Mouse (Mus musculus) G1E (cell line): ENCODE results near the gene Zar1l. TPM values are rescaled to one million over a fixed set of nuclear protein-coding genes. Genes with fewer than 3 reads are reported as not detected.

Experiments
- ATAC-seq: 2 replicates; pipeline ENCODE4 v1.8.0; 2016; ENCODE audit warnings: mild to moderate bottlenecking; ENCODE audit not compliant: insufficient number of reproducible peaks, poor library complexity, low FRiP score, severe bottlenecking; ENCODE audit errors: extremely low read depth
- DNase-seq: peaks from one replicate; pipeline ENCODE4 v3.0.0; 2012; ENCODE audit warnings: low spot score
- H3K27me3 ChIP-seq: 2 replicates; pipeline ENCODE4 v1.6.1; 2012; ENCODE audit warnings: mild to moderate bottlenecking, low read length, inconsistent platforms; ENCODE audit not compliant: insufficient read depth
- H3K36me3 ChIP-seq: replicated peaks from 2 replicates; pipeline ENCODE3; 2012; ENCODE audit warnings: mild to moderate bottlenecking, inconsistent platforms
- H3K4me1 ChIP-seq: 2 replicates; pipeline ENCODE4 v1.6.1; 2012; ENCODE audit warnings: low read depth, low read length, inconsistent platforms, mixed read lengths; ENCODE audit not compliant: insufficient read depth
- H3K4me3 ChIP-seq: 2 replicates; pipeline ENCODE4 v1.5.1; 2012; ENCODE audit warnings: low read depth, mild to moderate bottlenecking, inconsistent platforms, low read length, moderate library complexity, mixed read lengths
- H3K9me3 ChIP-seq: replicated peaks from 2 replicates; pipeline ENCODE4 v1.6.1; 2012; ENCODE audit warnings: inconsistent platforms
- CTCF ChIP-seq: IDR thresholded peaks from 2 replicates; pipeline ENCODE4 v1.5.1; 2012; ENCODE audit warnings: low read depth, low read length, inconsistent platforms, mixed read lengths
- GATA1 ChIP-seq: IDR thresholded peaks from 2 replicates; pipeline ENCODE4 v1.6.1; 2012; ENCODE audit warnings: borderline replicate concordance, low read length, inconsistent platforms, mixed read lengths
- GATA2 ChIP-seq: IDR thresholded peaks from 2 replicates; pipeline ENCODE4 v1.6.1; 2012; ENCODE audit warnings: low read depth, low read length, inconsistent platforms, borderline replicate concordance
- POLR2AphosphoS5 ChIP-seq: IDR thresholded peaks from 2 replicates; pipeline ENCODE4 v1.6.1; 2012; ENCODE audit warnings: low read depth, low read length, inconsistent platforms; ENCODE audit not compliant: insufficient replicate concordance
- TAL1 ChIP-seq: conservative IDR thresholded peaks from 2 replicates; pipeline ENCODE4 v1.6.1; 2012; ENCODE audit warnings: low read depth, low read length, inconsistent platforms, mixed read lengths
- polyA plus RNA-seq: library from polyadenylated mRNA; stranded (reverse); fragments of >175 nt; gene quantifications from 2 replicates; pipeline ENCODE4 v1.2.3, GENCODE M21; 2012
- total RNA-seq, 2 experiments: library from RNA; stranded (forward) in 1 of 2; stranded (reverse) in 1 of 2; fragments of 200-1000 nt in 1 of 2; fragments of >200 nt in 1 of 2; fragmentation: Nextera tagmentation in 1 of 2; gene quantifications; 2 replicates each; pipeline ENCODE4 v1.2.3; 2014 to 2017

Zar1l gene
- total and polyA plus RNA-seq, 3 experiments = not detected

DNA sequence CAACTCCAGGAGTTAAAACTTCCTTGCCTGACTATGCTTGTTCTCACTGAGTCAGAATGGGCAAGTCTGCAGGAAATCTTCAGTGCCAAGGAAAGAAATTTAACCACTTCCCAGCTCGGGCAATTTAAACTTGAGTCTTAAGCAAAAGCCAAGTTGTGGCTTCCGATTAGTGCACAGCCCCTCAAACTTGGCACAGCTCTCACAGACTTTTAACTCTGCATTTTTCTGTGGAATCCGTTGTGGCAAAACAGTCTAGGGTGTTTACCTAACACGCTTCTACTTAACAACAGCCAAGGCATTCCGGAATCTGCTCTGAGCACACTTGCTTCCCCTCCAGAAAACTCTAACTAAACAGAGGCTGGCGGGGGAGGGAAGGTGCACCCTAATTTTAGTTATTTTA is 52.7 kb downstream of the Zar1l start:
- Histone ChIP-seq H3K36me3 (no peaks in the 10 kb centered on the region), H3K4me3 (no peak overlapping the region), H3K4me1 (no peaks in the 10 kb centered on the region), H3K27me3 (no peaks in the 10 kb centered on the region), H3K9me3 (no peaks in the 10 kb centered on the region)
- DNase-seq (no peak), ATAC-seq (no peak)
- no peak for TF ChIP-seq GATA1
- no peak for TF ChIP-seq TAL1
- TF ChIP-seq GATA2 = no peak
- TF ChIP-seq CTCF = no peak
- TF ChIP-seq POLR2AphosphoS5 = no peak

DNA sequence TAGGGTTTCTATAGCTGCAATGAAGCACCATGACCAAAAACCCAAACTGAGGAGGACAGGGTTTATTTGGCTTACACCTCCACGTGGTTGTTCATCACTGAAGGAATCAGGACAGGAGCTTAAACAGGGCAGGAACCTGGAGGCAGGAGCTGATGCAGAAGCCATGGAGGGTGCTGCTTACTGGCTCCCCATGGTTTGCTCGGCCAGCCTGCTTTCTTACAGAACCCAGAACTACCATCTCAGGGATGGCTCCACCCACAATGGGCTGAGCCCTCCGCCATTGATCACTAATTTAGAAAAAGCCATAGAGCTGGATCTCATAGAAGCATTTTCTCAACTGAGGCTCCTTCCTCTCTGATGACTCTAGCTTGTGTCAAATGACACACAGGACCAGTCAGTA is 53.2 kb downstream of the Zar1l start:
- H3K4me3 ChIP-seq = no peak overlapping the region
- DNase-seq (no peak), ATAC-seq (no peak)
- no peak for TF ChIP-seq TAL1
- TF ChIP-seq POLR2AphosphoS5 = no peak
- TF ChIP-seq GATA2 = no peak
- TF ChIP-seq GATA1 = no peak
- no peak for TF ChIP-seq CTCF
- no peaks in the 10 kb centered on the region for H3K36me3 ChIP-seq
- no peaks in the 10 kb centered on the region for H3K9me3 ChIP-seq
- H3K27me3 ChIP-seq = no peaks in the 10 kb centered on the region
- no peaks in the 10 kb centered on the region for H3K4me1 ChIP-seq

DNA sequence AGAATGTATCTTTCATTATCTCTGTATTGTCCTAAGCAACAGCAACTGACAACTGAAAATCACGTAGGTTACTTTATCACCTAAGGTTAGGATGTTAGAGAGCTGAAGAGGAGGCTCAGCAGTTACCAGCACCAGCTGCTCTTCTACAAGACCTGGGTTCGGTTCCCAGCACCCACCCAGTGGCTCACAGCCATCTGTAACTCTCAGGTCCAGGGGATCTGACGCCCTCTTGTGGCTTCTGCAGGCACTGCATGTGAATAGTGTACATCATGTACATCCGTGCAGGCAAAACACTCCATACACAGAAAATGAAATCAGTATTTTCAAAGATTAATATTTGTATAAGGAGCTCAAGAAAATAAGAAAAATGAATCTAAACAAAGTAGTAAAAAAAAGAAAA is 58.2 kb downstream of the Zar1l start:
- Histone ChIP-seq H3K4me3 (no peak overlapping the region), H3K9me3 (peaks cover 2% of the 10 kb centered on the region; the same call in 1 of the 2 replicates), H3K36me3 (no peaks in the 10 kb centered on the region), H3K27me3 (no peaks in the 10 kb centered on the region), H3K4me1 (no peaks in the 10 kb centered on the region)
- ATAC-seq = no peak
- no peak for DNase-seq
- TF ChIP-seq CTCF (no peak), TAL1 (no peak), POLR2AphosphoS5 (no peak)

DNA sequence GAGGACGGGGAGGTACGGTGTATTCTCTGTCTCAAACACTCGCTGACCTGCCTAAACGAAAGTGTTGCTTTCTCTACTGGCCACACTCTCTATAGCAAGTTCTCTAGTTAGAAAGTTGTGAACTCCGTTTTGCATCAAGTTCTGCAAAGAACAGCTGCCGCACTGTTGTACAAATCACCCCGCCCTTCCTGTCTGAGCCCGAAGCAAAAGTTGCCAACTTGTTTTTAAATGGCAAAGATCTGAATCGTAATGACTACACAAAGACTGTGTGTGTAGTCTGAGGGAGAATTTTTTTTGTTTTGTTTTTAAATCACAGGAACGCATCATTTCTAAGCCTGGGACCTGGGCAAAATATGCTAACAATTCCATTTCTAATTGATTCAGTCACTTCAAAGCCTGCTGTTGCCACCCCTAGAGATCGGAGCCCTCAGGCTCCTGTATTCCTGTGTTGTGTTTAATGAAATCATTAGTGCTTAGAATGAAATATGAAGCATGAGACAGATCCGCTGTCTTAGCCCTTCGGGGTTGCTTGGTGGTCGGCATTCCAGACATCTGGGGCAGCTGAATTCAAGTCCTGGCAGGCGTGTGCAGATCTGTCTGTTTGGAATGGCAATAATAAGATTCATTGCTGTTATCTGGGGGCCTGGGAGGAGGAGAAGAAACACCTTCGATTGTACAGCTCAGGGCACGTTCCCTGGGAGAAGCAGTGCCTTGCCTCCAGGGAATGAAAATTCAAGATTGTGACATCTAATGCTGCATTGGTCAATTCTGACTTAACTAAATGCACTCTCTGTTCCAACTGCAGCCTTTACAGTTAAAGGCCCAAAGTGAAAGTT is 59.8 kb downstream of the Zar1l start:
- Histone ChIP-seq H3K4me1 (no peaks in the 10 kb centered on the region), H3K27me3 (no peaks in the 10 kb centered on the region), H3K36me3 (no peaks in the 10 kb centered on the region), H3K4me3 (no peak overlapping the region), H3K9me3 (peaks cover 11% of the 10 kb centered on the region)
- DNase-seq = no peak
- no peak for ATAC-seq
- no peak for TF ChIP-seq CTCF
- no peak for TF ChIP-seq TAL1
- no peak for TF ChIP-seq GATA2
- no peak for TF ChIP-seq POLR2AphosphoS5
- no peak for TF ChIP-seq GATA1

DNA sequence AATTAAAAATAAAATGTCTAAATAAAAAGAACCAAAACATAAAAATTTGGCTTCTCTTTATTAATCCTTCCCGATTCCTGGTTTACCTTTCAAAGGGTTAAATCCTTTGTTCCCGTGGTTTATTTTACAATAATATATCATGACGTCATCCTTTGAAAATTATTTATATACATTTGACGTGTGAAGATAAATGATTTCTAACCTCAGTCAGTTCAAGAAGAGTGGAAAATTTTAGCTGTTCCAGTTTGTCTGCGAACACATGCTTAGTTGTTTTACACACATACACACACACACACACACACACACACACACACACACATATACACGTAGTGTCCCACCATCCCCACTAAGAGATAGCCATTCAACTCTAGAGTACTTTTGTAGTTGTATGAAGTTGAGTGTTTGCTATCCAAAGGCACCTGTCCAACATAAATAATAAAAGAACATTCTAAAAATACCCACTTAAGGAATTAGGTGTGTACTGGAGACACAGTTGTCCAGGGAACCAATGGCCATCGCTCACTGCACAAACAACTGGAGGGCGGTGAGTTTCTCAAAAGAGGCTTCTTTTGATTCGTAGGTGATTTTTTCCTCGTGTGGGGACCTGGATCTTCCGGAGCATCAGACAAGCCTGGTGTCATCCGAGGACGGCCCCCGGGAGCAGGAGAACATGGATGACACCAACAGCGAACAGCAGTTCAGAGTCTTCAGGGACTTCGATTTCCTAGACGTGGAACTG is 60.6 kb downstream of the Zar1l start:
- no peak for TF ChIP-seq TAL1
- no peak for TF ChIP-seq POLR2AphosphoS5
- TF ChIP-seq CTCF = no peak
- no peak for TF ChIP-seq GATA1
- no peak for TF ChIP-seq GATA2
- peaks cover 14% of the 10 kb centered on the region for H3K9me3 ChIP-seq
- no peak overlapping the region for H3K4me3 ChIP-seq
- DNase-seq (no peak), ATAC-seq (no peak)
- H3K27me3 ChIP-seq = no peaks in the 10 kb centered on the region
- no peaks in the 10 kb centered on the region for H3K4me1 ChIP-seq
- H3K36me3 ChIP-seq = no peaks in the 10 kb centered on the region

Other genes with a start within 250 kb of the Zar1l start
- gene Brca2, start 4.5 kb upstream of the Zar1l start, total RNA-seq (2014; fragmentation: Nextera tagmentation) = 104 and 119 TPM in 2 replicates
- 31.5 and 39.7 TPM in 2 replicates for gene Brca2, start 4.5 kb upstream of the Zar1l start, total RNA-seq (2017)
- 9.0 and 13.9 TPM in 2 replicates for gene Brca2, start 4.5 kb upstream of the Zar1l start, polyA plus RNA-seq
- 9.1 and 12.0 TPM in 2 replicates for gene N4bp2l1, start 79.0 kb upstream of the Zar1l start, total RNA-seq (2014; fragmentation: Nextera tagmentation)
- gene N4bp2l1, start 79.0 kb upstream of the Zar1l start, total RNA-seq (2017) = 5.5 and 7.5 TPM in 2 replicates
- 4.0 and 4.6 TPM in 2 replicates for gene N4bp2l1, start 79.0 kb upstream of the Zar1l start, polyA plus RNA-seq
- gene N4bp2l2, start 148.0 kb upstream of the Zar1l start, total RNA-seq (2014; fragmentation: Nextera tagmentation) = 90.9 and 98.3 TPM in 2 replicates
- gene N4bp2l2, start 148.0 kb upstream of the Zar1l start, total RNA-seq (2017) = 96.0 and 159 TPM in 2 replicates
- gene N4bp2l2, start 148.0 kb upstream of the Zar1l start, polyA plus RNA-seq = 36.4 and 38.3 TPM in 2 replicates
- gene Pds5b, start 155.6 kb upstream of the Zar1l start, total RNA-seq (2014; fragmentation: Nextera tagmentation) = 87.9 and 88.5 TPM in 2 replicates
- 39.1 and 45.5 TPM in 2 replicates for gene Pds5b, start 155.6 kb upstream of the Zar1l start, total RNA-seq (2017)
- 2.9 and 3.2 TPM in 2 replicates for gene Pds5b, start 155.6 kb upstream of the Zar1l start, polyA plus RNA-seq